Mouse (Mus musculus) neutrophil, adult 5-6 weeks (primary cell): ENCODE measurements around the gene Thsd4. TPM values are rescaled to one million over a fixed set of nuclear protein-coding genes. Genes with fewer than 3 reads are reported as not detected.
"Not testable (repeated sequence)": the region's sequence is repeated elsewhere in the genome, so short reads cannot be mapped to it uniquely, and the experiment has no call there.

ENCODE experiments used
- ATAC-seq: fragments of 151-379, 151-347 bp; 2 replicates; pipeline ENCODE4 v1.8.0; 2017; ENCODE audit warnings: mild to moderate bottlenecking, moderate TSS enrichment; ENCODE audit not compliant: insufficient number of reproducible peaks, poor library complexity, low FRiP score, severe bottlenecking; ENCODE audit errors: extremely low read depth
- total RNA-seq: library from RNA; stranded (forward); fragments of 200-1000 nt; gene quantifications from 2 replicates; pipeline ENCODE4 v1.2.3, GENCODE M21; 2017

The Thsd4 gene
- total RNA-seq, 1 experiment from 2014 or later = 0.12 TPM

GRCm38 (mm10) chr9:60001444-60001843, 520.4 kb downstream of the Thsd4 start:
- ATAC-seq = no peak

GRCm38 (mm10) chr9:59997725-59998124, 524.1 kb downstream of the Thsd4 start:
- ATAC-seq = no peak

GRCm38 (mm10) chr9:59991407-59991806, 530.4 kb downstream of the Thsd4 start:
- no peak for ATAC-seq

GRCm38 (mm10) chr9:59989864-59990263, 532.0 kb downstream of the Thsd4 start:
- no peak for ATAC-seq

GRCm38 (mm10) chr9:59985900-59986572, 535.8 kb downstream of the Thsd4 start:
- no peak for ATAC-seq

GRCm38 (mm10) chr9:59981116-59981515, 540.7 kb downstream of the Thsd4 start:
- no peak for ATAC-seq

- ATAC-seq = no peak
These were observed 550.6 kb downstream of the Thsd4 start for GRCm38 (mm10) chr9:59971263-59971662.

- peak; percentile 42; the same call in 1 of the 2 replicates for ATAC-seq
These were observed 552.5 kb downstream of the Thsd4 start for GRCm38 (mm10) chr9:59969383-59969782.

GRCm38 (mm10) chr9:59965046-59965445, 556.8 kb downstream of the Thsd4 start:
- no peak for ATAC-seq

GRCm38 (mm10) chr9:59964367-59964766, 557.5 kb downstream of the Thsd4 start:
- ATAC-seq = no peak

- ATAC-seq = no peak
These were observed 560.5 kb downstream of the Thsd4 start for GRCm38 (mm10) chr9:59961201-59961955.

- ATAC-seq = no peak
These were observed 561.3 kb downstream of the Thsd4 start, which contains the start of gene Nr2e3 for GRCm38 (mm10) chr9:59960559-59960958. Nr2e3 (minus strand) TSS chr9:59960659.

- peak; percentile 68 for ATAC-seq
These were observed 562.6 kb downstream of the Thsd4 start for GRCm38 (mm10) chr9:59959276-59959675.

- ATAC-seq = not testable (repeated sequence)
These were observed 563.7 kb downstream of the Thsd4 start for GRCm38 (mm10) chr9:59958115-59958514.

GRCm38 (mm10) chr9:59956496-59956895, 565.4 kb downstream of the Thsd4 start:
- ATAC-seq = no peak

GRCm38 (mm10) chr9:59955692-59956091, 566.2 kb downstream of the Thsd4 start:
- ATAC-seq = no peak

GRCm38 (mm10) chr9:59955199-59955598, 566.6 kb downstream of the Thsd4 start:
- ATAC-seq = no peak

- no peak for ATAC-seq
These were observed 568.3 kb downstream of the Thsd4 start for GRCm38 (mm10) chr9:59953556-59953955.

GRCm38 (mm10) chr9:59952515-59953070, 569.3 kb downstream of the Thsd4 start:
- ATAC-seq = no peak

- ATAC-seq = no peak
These were observed 569.9 kb downstream of the Thsd4 start for GRCm38 (mm10) chr9:59951943-59952342.
